Mouse (Mus musculus): Measurements from ENCODE around the gene Uchl3. TPM values are rescaled to one million over a fixed set of nuclear protein-coding genes. Genes with fewer than 3 reads are reported as not detected.

Gene Uchl3
- polyA plus RNA-seq (2016; fragmentation: Nextera tagmentation; extraction: Ambion mirVana): 168 and 172 TPM in 2 replicates

- H3K36me3 ChIP-seq: no peaks in the 10 kb centered on the region
- H3K4me1 ChIP-seq: peaks cover 9% of the 10 kb centered on the region; the same call in 1 of the 2 replicates
- peak within 1 kb of the TSS; percentile 81 for H3K27ac ChIP-seq
- H3K4me2 ChIP-seq (replicated peaks): peak within 1 kb of the TSS; percentile 75
- WGBS: under 1% methylated on average over 65 of the region's 81 CpGs
- H3K9me3 ChIP-seq (replicated peaks): no peaks in the 10 kb centered on the region
- H3K9ac ChIP-seq: peak within 1 kb of the TSS; percentile 91
- ATAC-seq (ENCODE audit: low FRiP score): peak; percentile 93
- peak within 1 kb of the TSS; percentile 99 for H3K4me3 ChIP-seq
- no peaks in the 10 kb centered on the region for H3K27me3 ChIP-seq
Observed at GRCm38 (mm10) chr14:101653581-101654525, at the start of gene Uchl3. Gene Uchl3 (plus strand): TSS chr14:101653967.

GRCm38 (mm10) chr14:101605843-101606242 lies 47.9 kb upstream of the Uchl3 start:
- no peak overlapping the region for H3K4me2 ChIP-seq (replicated peaks)
- peaks cover 14% of the 10 kb centered on the region for H3K27me3 ChIP-seq
- H3K9me3 ChIP-seq (replicated peaks): no peaks in the 10 kb centered on the region
- H3K4me3 ChIP-seq: no peak overlapping the region
- no peak for ATAC-seq (ENCODE audit: low FRiP score)
- peaks cover 13% of the 10 kb centered on the region for H3K4me1 ChIP-seq
- H3K27ac ChIP-seq: no peak overlapping the region
- H3K9ac ChIP-seq: no peak overlapping the region
- 74% methylated on average over 2 of the region's 2 CpGs for WGBS
- no peaks in the 10 kb centered on the region for H3K36me3 ChIP-seq

- WGBS: under 1% methylated on average over 60 of the region's 62 CpGs
- H3K36me3 ChIP-seq: no peaks in the 10 kb centered on the region
- H3K27me3 ChIP-seq: peaks cover 14% of the 10 kb centered on the region
- peak overlapping the region; percentile 74 for H3K9ac ChIP-seq
- ATAC-seq (ENCODE audit: low FRiP score): peak; percentile 59
- peak overlapping the region; percentile 92 for H3K4me2 ChIP-seq (replicated peaks)
- 0 out of 2 replicates have a peak overlapping the region, but pooled peaks have one; percentile 48 for H3K27ac ChIP-seq
- no peaks in the 10 kb centered on the region for H3K9me3 ChIP-seq (replicated peaks)
- H3K4me1 ChIP-seq: peaks cover 10% of the 10 kb centered on the region
- H3K4me3 ChIP-seq: peak overlapping the region; percentile 77
Observed at GRCm38 (mm10) chr14:101607631-101608518, 45.9 kb upstream of the Uchl3 start.

GRCm38 (mm10) chr14:101608519-101609368 lies 45.0 kb upstream of the Uchl3 start, which contains the start of gene Tbc1d4:
Gene Tbc1d4 (minus strand): TSS chr14:101609191.
- Histone ChIP-seq H3K27me3 (peaks cover 14% of the 10 kb centered on the region), H3K4me3 (peak within 1 kb of the TSS; percentile 77), H3K4me2 (replicated peaks) (peak within 1 kb of the TSS; percentile 92), H3K4me1 (peaks cover 7% of the 10 kb centered on the region), H3K27ac (peak within 1 kb of the TSS; percentile 48; the same call in 1 of the 2 replicates), H3K9me3 (replicated peaks) (no peaks in the 10 kb centered on the region), H3K36me3 (no peaks in the 10 kb centered on the region), H3K9ac (peak within 1 kb of the TSS; percentile 74)
- peak; percentile 90 for ATAC-seq (ENCODE audit: low FRiP score)
- under 1% methylated on average over 61 of the region's 62 CpGs for WGBS

- no peak for ATAC-seq (ENCODE audit: low FRiP score)
- Histone ChIP-seq H3K36me3 (no peaks in the 10 kb centered on the region), H3K9ac (no peak overlapping the region), H3K4me2 (replicated peaks) (no peak overlapping the region), H3K27me3 (peaks cover 14% of the 10 kb centered on the region), H3K4me3 (no peak overlapping the region), H3K4me1 (peaks cover 7% of the 10 kb centered on the region), H3K9me3 (replicated peaks) (no peaks in the 10 kb centered on the region), H3K27ac (no peak overlapping the region)
- WGBS: 89% methylated on average over 10 of the region's 10 CpGs
Observed at GRCm38 (mm10) chr14:101610701-101611100, 43.1 kb upstream of the Uchl3 start.

GRCm38 (mm10) chr14:101613206-101613605 lies 40.6 kb upstream of the Uchl3 start:
- no peak overlapping the region for H3K4me2 ChIP-seq (replicated peaks)
- H3K4me1 ChIP-seq: no peaks in the 10 kb centered on the region; the same call in 1 of the 2 replicates
- H3K4me3 ChIP-seq: no peak overlapping the region
- no peaks in the 10 kb centered on the region for H3K27me3 ChIP-seq
- H3K9me3 ChIP-seq (replicated peaks): no peaks in the 10 kb centered on the region
- 65% methylated on average over 1 of the region's 1 CpGs for WGBS
- no peaks in the 10 kb centered on the region for H3K36me3 ChIP-seq
- no peak overlapping the region for H3K9ac ChIP-seq
- H3K27ac ChIP-seq: no peak overlapping the region
- ATAC-seq (ENCODE audit: low FRiP score): no peak

- H3K27me3 ChIP-seq: no peaks in the 10 kb centered on the region
- H3K27ac ChIP-seq: no peak overlapping the region
- H3K9me3 ChIP-seq (replicated peaks): no peaks in the 10 kb centered on the region
- H3K36me3 ChIP-seq: no peaks in the 10 kb centered on the region
- H3K9ac ChIP-seq: no peak overlapping the region
- 79% methylated on average over 9 of the region's 9 CpGs for WGBS
- no peak overlapping the region for H3K4me2 ChIP-seq (replicated peaks)
- ATAC-seq (ENCODE audit: low FRiP score): no peak
- H3K4me1 ChIP-seq: no peaks in the 10 kb centered on the region
- no peak overlapping the region for H3K4me3 ChIP-seq
Observed at GRCm38 (mm10) chr14:101616178-101616577, 37.6 kb upstream of the Uchl3 start.

GRCm38 (mm10) chr14:101617680-101618079 lies 36.1 kb upstream of the Uchl3 start:
- Histone ChIP-seq H3K27me3 (no peaks in the 10 kb centered on the region), H3K36me3 (no peaks in the 10 kb centered on the region), H3K9ac (no peak overlapping the region), H3K4me1 (no peaks in the 10 kb centered on the region), H3K27ac (no peak overlapping the region), H3K4me3 (no peak overlapping the region), H3K4me2 (replicated peaks) (no peak overlapping the region), H3K9me3 (replicated peaks) (no peaks in the 10 kb centered on the region)
- ATAC-seq (ENCODE audit: low FRiP score): no peak
- WGBS: 94% methylated on average over 5 of the region's 5 CpGs

- Histone ChIP-seq H3K4me1 (no peaks in the 10 kb centered on the region), H3K9me3 (replicated peaks) (no peaks in the 10 kb centered on the region), H3K4me3 (no peak overlapping the region), H3K27ac (no peak overlapping the region), H3K36me3 (peaks cover 23% of the 10 kb centered on the region), H3K27me3 (no peaks in the 10 kb centered on the region), H3K9ac (no peak overlapping the region), H3K4me2 (replicated peaks) (no peak overlapping the region)
- WGBS: 89% methylated on average over 2 of the region's 2 CpGs
- ATAC-seq (ENCODE audit: low FRiP score): no peak
Observed at GRCm38 (mm10) chr14:101630548-101630947, 23.2 kb upstream of the Uchl3 start.

GRCm38 (mm10) chr14:101635765-101636164 lies 18.0 kb upstream of the Uchl3 start:
- no peak for ATAC-seq (ENCODE audit: low FRiP score)
- Histone ChIP-seq H3K4me3 (no peak overlapping the region), H3K27me3 (no peaks in the 10 kb centered on the region), H3K9ac (no peak overlapping the region), H3K27ac (no peak overlapping the region), H3K4me2 (replicated peaks) (no peak overlapping the region), H3K36me3 (peaks cover 25% of the 10 kb centered on the region), H3K4me1 (peaks cover 9% of the 10 kb centered on the region), H3K9me3 (replicated peaks) (no peaks in the 10 kb centered on the region)
- 93% methylated on average over 1 of the region's 1 CpGs for WGBS

- Histone ChIP-seq H3K4me1 (peaks cover 9% of the 10 kb centered on the region), H3K9ac (no peak overlapping the region), H3K9me3 (replicated peaks) (no peaks in the 10 kb centered on the region), H3K36me3 (peaks cover 18% of the 10 kb centered on the region), H3K27ac (no peak overlapping the region), H3K27me3 (no peaks in the 10 kb centered on the region), H3K4me3 (no peak overlapping the region), H3K4me2 (replicated peaks) (no peak overlapping the region)
- 93% methylated on average over 6 of the region's 6 CpGs for WGBS
- ATAC-seq (ENCODE audit: low FRiP score): no peak
Observed at GRCm38 (mm10) chr14:101637381-101637780, 16.4 kb upstream of the Uchl3 start.

All from hindbrain, embryonic 12.5 days (tissue).